In the genomic region with DNA sequence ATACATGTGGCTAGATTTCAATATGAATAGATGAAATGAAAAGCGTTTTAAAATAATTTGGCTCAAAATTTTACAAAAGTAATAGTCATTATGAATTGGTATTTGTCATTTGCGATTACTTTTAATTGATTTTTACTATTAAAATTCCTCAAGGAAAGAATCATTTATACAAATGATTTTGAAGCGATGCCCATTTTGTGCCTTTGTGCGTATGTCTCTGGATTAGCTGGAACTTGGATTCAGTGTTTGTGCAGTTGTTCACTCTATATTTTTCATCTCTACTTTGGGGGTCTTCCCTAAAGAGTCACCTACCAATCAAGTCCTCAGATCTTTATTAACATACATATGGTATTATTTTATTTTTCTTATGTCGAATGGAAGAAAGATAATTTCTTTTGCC, we compare ENCODE assay signal across 8 mouse cellular contexts.
DNase-seq lines count a peak whose midpoint lies in the region; ATAC-seq and TF ChIP-seq lines count a peak whose summit lies in the region.
"Had no signal": no experiment of that assay in that cellular context is flagged by ENCODE, and none has a peak within 500 bp of the region (broad histone marks: within the 10 kb centered on the region; RNA-seq: fewer than 3 reads in every experiment).

No protein-coding gene starts in this region.

- TF ChIP-seq CTCF in lung, adult 2 months (IDR thresholded peaks at IDR 0.05; ENCODE audit: insufficient read depth, low read length), result no peak

- no peak for DNase-seq in lung, adult 2 months
- no peak for DNase-seq in lung, postnatal 14 days
- peak; percentile 61 for DNase-seq in forebrain, embryonic 14.5 days (ENCODE audit: low spot score)
- DNase-seq in layer of hippocampus, adult 8-10 months (ENCODE audit: low spot score in 2 of 2), result no peak
- DNase-seq in cerebellum, postnatal 25 days, result no peak

- WGBS in lung, adult 2 months, result 28% methylated on average over 5 of the region's 5 CpGs
- WGBS in forebrain, embryonic 14.5 days, result 12% methylated on average over 5 of the region's 5 CpGs
- 65% methylated on average over 5 of the region's 5 CpGs for WGBS in limb, embryonic 12.5 days
- WGBS in neural tube, embryonic 15.5 days, result 20% methylated on average over 5 of the region's 5 CpGs

- ATAC-seq in forebrain, embryonic 14.5 days, result no peak
- no peak for ATAC-seq in limb, embryonic 12.5 days (ENCODE audit: insufficient number of reproducible peaks, insufficient read depth, low FRiP score, low TSS enrichment, low read depth)
- ATAC-seq in neural tube, embryonic 15.5 days (ENCODE audit: low FRiP score), result no peak
- ATAC-seq: Patski had no signal

- H3K4me3 ChIP-seq in lung, adult 2 months (replicated peaks; ENCODE audit: extremely low read depth, low read depth, low read length), result peak overlapping the region; percentile 54
- peak overlapping the region; percentile 65 for H3K4me3 ChIP-seq in forebrain, embryonic 14.5 days (ENCODE audit: low read depth, low read length)
- H3K4me3 ChIP-seq in limb, embryonic 12.5 days (replicated peaks), result peak overlapping the region; percentile 56
- H3K4me3 ChIP-seq in neural tube, embryonic 15.5 days (replicated peaks), result peak overlapping the region; percentile 61

- peak overlapping the region; percentile 97 for H3K27ac ChIP-seq in forebrain, embryonic 14.5 days (ENCODE audit: low read depth, low read length)
- peak overlapping the region; percentile 94; the same call in 1 of the 2 replicates for H3K27ac ChIP-seq in limb, embryonic 12.5 days
- H3K27ac ChIP-seq in neural tube, embryonic 15.5 days (replicated peaks), result peak overlapping the region; percentile 93

- H3K4me2 ChIP-seq in forebrain, embryonic 14.5 days (ENCODE audit: low read length), result peak overlapping the region; percentile 66
- peak overlapping the region; percentile 65 for H3K4me2 ChIP-seq in limb, embryonic 12.5 days
- peak overlapping the region; percentile 69 for H3K4me2 ChIP-seq in neural tube, embryonic 15.5 days

- H3K27me3 ChIP-seq in forebrain, embryonic 14.5 days (replicated peaks; ENCODE audit: control insufficient read depth, insufficient read depth, low read length), result no peaks in the 10 kb centered on the region
- no peaks in the 10 kb centered on the region for H3K27me3 ChIP-seq in limb, embryonic 12.5 days
- no peaks in the 10 kb centered on the region for H3K27me3 ChIP-seq in neural tube, embryonic 15.5 days (replicated peaks)
- H3K27me3 ChIP-seq: Patski had no signal

- no peak for TF ChIP-seq POLR2A in lung, adult 2 months (IDR thresholded peaks at IDR 0.05; ENCODE audit: borderline replicate concordance, extremely low read depth, low read depth, low read length)

- H3K4me1 ChIP-seq in lung, adult 2 months (ENCODE audit: control insufficient read depth, insufficient read depth, low read length), result peaks cover 12% of the 10 kb centered on the region
- H3K4me1 ChIP-seq in forebrain, embryonic 14.5 days (ENCODE audit: control insufficient read depth, insufficient read depth, low read length), result peaks cover 30% of the 10 kb centered on the region
- peaks cover 33% of the 10 kb centered on the region for H3K4me1 ChIP-seq in limb, embryonic 12.5 days (replicated peaks)
- H3K4me1 ChIP-seq in neural tube, embryonic 15.5 days, result peaks cover 23% of the 10 kb centered on the region

- peak overlapping the region; percentile 94 for H3K9ac ChIP-seq in forebrain, embryonic 14.5 days (ENCODE audit: low read length)
- peak overlapping the region; percentile 90 for H3K9ac ChIP-seq in limb, embryonic 12.5 days (replicated peaks)
- peak overlapping the region; percentile 71 for H3K9ac ChIP-seq in neural tube, embryonic 15.5 days (replicated peaks)

- H3K36me3 ChIP-seq in forebrain, embryonic 14.5 days (ENCODE audit: control insufficient read depth, insufficient read depth, low read length), result no peaks in the 10 kb centered on the region
- H3K36me3 ChIP-seq in limb, embryonic 12.5 days, result 0 out of 2 replicates have a peak, but pooled peaks cover 3% of the 10 kb centered on the region
- H3K36me3 ChIP-seq in neural tube, embryonic 15.5 days, result no peaks in the 10 kb centered on the region

- no peaks in the 10 kb centered on the region for H3K9me3 ChIP-seq in forebrain, embryonic 14.5 days (replicated peaks; ENCODE audit: control insufficient read depth, low read length)
- H3K9me3 ChIP-seq in limb, embryonic 12.5 days, result no peaks in the 10 kb centered on the region
- H3K9me3 ChIP-seq in neural tube, embryonic 15.5 days (replicated peaks), result no peaks in the 10 kb centered on the region
